Mouse (Mus musculus) left cerebral cortex, adult 11 months (tissue): ENCODE results near the gene Ednra.
"Not testable (repeated sequence)": the region's sequence is repeated elsewhere in the genome, so short reads cannot be mapped to it uniquely, and the experiment has no call there.

ENCODE experiments used
- DNase-seq: peaks from one replicate; pipeline ENCODE4 v3.0.0; 2022; ENCODE audit warnings: low spot score

Ednra gene

DNA sequence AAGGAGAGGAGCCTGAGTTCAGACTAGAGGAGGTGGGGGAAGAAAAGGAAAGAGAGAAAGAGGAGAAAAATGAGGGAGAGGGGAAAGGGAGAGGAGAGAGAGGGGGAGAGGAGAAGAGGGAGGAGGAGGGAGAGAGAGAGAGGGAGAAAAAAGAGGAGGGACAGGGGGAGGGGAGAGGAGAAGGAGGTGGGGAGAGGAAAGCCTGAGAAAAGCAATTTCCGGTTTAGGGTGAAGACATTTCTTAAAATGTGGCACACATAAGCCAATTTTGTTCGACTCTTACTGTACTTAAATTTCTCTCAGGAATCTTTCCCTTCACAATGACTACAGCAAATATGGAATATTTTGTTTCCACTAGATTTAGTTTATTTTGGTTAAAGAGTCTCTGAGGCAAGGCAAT, 5.3 kb downstream of the Ednra start:
- no peak for DNase-seq

- DNase-seq: no peak
These were observed 7.2 kb downstream of the Ednra start for GRCm38 (mm10) chr8:77717036-77717435.

DNA sequence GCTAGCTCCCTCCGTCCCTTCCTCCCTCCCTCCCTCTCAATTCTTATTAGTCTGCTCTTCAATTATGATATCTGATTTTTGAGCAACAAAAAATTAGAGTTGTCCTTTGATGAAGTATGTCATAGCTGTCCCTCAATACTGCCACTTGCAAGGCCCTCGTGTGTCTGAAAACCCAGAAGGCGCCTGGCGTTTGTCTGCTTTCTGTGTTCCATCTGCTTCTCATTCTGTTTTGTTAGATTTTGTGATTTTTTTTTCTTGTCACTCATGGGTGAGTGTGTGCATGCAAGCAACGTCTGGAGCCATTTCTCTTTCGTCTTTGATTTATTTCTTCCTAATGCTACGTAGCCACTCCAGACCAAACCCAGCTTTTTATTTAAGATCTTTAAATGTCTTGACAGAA, 9.8 kb downstream of the Ednra start:
- DNase-seq: no peak

DNA sequence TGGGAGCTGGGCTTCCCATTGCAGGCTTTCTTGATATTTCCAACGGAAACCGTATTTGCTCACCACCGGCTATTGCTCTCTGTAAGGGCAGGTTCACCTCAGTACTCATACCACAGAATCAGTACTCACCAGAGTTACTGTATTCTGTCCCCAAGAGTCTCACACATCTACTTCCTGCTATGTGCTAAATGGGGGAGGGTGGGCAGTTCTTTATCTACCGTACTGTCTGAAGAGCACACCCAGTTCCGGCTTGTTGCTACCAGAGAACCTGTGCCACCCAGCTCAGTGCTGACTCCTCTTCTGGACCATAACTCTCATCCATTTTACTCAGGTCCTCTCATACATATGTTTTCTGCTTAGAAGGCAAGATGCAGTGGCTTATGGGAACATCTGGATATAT, 10.6 kb downstream of the Ednra start:
- DNase-seq: no peak

- DNase-seq: no peak
These were observed 19.5 kb downstream of the Ednra start for GRCm38 (mm10) chr8:77704768-77705167.

DNA sequence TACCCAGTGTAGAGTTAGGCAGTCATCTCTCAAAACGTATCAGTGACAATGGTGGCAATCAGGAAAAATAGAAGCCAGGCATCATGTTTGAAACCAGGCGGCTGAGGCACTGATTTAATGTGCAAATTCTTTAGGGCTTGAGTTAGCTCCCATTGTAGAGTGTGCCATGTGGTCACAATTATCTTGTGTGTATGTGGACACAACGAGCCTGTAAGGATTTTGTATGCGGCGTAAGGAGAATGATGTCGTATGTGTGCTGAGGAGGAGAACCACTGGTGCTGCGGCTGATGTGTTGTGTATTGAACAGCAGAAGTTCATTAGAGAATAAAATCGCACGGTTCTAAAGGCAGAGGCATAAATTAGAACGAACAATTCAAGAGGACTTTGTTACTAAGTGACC, 26.2 kb downstream of the Ednra start:
- no peak for DNase-seq

DNA sequence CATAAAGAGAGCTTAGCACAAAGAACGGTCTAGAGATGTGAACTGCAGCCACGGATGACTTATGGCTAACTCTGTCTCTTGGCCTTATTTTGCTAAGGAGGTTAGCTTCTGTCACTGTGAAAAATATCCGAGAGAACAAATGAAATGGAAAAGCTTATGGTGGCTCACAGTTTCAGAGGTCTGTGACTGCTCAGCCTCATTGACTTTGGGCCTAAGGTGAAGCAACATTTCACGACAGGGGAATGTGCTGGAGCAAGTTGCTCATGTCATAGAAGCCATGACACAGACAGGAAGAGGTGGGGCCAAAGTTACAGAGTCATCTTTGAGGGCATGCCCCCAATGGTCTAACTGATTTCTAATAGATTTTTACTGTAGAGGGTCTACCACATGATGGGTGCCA, 28.1 kb downstream of the Ednra start:
- DNase-seq: no peak

GRCm38 (mm10) chr8:77695486-77696058, 28.7 kb downstream of the Ednra start:
- DNase-seq: no peak

DNA sequence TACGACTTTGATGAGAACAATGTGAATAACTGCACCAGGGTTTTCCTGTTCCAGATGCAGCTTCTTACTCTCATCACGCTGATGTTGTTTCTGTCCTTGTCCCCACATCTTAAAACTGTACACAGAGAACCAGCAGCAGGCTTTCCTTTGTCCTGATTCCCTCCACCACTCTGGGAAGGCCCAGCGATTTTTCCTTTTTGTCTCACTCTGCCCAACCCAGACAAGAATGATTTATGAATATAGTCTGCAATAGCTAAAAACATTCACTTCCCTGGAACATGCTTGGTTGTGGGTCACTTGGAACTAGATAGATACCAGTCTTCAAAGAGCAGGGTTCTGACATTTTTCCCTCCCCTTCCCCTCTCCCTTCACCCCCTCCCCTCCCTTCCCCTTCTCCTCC, 29.2 kb downstream of the Ednra start:
- no peak for DNase-seq

- no peak for DNase-seq
These were observed 29.7 kb downstream of the Ednra start for GRCm38 (mm10) chr8:77694588-77694987.

DNA sequence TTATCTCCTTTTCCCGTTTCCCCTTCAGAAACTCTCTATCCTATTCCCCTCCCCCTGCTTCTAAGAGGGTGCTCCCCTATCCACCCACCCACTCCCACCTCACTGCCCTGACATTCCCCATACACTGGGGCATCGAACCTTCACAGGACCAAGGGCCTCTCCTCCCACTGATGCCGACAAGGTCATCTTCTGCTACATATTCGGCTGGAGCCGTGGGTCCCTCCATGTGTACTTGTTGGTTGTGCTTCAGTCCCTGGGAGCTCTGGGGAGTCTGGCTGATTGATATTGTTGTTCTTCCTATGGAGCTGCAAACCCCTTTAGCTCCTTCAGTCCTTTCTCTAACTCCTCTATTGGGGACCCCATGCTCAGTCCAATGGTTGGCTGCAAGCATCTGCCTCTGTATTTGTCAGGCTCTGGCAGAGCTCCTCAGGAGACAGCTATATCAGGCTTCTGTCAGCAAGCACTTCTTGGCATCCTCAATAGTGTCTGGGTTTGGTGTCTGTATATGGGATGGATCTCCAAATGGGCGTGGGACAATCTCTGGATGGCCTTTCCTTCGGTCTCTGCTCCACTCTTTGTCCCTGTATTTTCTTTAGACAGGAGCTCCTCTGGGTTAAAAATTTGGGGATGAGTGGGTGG, 34.7 kb downstream of the Ednra start:
- DNase-seq: not testable (repeated sequence)

DNA sequence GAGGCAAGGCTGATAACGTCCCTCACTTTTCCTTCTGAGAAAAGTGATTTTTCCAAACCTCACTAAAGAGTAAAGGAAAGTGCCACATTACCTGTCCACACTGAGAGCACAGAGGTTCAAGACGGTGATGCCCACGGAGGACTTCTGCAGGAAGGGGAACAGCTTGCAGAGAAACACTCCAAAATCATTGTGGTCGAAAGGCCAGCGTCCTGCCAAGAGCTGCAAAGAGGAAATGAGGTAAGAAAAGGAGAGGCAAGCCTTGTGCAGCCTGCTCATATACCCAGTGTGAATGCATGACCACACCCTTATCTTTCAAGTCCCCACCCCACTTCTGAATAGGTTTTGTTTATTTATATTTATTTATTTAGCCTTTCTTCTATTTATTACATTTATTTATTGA, 35.3 kb downstream of the Ednra start:
- DNase-seq: no peak

GRCm38 (mm10) chr8:77684372-77684771, 39.9 kb downstream of the Ednra start:
- DNase-seq: no peak

DNA sequence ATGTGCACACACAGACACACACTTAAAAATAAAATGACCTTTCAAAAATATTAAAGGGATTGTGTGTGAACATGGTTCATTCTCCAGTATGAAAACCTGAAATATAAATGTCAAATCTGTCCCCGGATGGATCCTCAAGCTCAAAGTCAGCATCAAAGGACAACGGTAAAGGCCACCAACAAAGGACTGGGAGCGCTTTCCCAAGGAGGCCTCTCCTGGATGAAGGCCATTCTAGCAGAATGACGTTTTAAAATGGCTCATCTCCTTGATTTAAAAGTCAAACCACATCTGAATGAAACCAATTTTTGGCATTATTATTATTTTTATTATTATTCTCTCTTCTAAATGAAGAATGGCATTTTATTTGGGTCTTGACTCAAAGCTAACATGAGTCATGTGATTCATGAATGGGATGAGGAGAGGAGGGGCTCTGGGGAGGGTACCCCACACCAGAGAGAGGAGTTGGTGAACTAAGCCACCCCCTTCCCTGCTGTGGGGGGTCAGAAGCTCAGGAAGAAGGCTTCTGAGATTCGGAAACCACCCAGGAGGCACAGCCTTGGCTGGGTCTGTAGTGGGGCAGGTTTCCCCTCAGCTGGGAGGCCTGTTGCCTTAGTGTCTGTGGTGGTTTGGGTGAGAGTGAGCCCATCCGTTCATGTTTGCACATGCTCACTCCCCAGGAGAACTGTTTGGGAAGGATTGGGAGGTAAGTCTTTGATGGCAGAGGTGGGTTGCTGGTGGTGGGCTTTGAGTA, 40.7 kb downstream of the Ednra start:
- no peak for DNase-seq

DNA sequence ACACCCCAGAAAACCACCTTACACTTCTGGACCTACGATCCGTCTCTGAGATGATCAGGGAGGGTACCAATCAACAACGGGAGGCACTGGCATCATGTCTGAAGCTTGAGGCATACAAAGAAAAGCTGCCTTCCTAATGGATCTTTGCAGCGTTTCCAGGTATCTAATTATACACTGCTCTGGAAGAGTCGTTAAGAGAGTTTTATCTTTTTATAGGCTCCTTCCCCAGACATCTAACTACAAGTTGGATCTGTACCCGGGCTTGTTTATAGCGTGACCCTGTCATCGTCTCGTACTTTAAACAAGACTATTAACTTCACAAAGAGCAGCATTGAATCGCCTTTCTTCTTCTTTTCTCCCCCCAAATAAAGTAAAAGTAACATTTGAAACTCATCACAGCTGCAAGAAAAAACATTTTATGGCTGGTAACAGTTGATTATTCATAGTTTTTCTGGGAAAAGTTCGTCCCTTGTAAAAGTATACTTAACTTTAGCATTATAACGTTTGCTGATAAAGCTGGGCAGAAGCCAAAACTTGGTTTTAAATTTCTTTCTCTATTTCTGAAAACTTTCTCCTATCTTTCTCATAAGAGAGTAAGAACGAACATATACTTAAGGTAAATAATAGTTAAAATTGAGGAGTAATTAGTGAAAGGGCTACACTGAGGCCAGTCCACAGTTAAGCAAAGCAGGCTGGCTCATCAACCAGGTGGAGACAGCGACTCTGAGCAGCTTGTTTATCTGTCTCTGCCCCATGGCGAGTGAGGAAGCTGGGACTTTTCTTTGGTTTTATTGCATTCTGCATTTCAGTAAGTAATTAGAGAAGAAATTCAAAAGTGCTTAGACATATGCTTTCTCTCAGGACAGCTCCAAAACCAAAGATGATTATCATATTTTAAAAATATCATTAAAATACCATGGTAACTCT, 42.0 kb downstream of the Ednra start:
- no peak for DNase-seq

GRCm38 (mm10) chr8:77672036-77672435, 52.2 kb downstream of the Ednra start:
- DNase-seq: no peak

GRCm38 (mm10) chr8:77670612-77671363, 53.5 kb downstream of the Ednra start:
- DNase-seq: no peak

GRCm38 (mm10) chr8:77667916-77668315, 56.3 kb downstream of the Ednra start:
- no peak for DNase-seq

DNA sequence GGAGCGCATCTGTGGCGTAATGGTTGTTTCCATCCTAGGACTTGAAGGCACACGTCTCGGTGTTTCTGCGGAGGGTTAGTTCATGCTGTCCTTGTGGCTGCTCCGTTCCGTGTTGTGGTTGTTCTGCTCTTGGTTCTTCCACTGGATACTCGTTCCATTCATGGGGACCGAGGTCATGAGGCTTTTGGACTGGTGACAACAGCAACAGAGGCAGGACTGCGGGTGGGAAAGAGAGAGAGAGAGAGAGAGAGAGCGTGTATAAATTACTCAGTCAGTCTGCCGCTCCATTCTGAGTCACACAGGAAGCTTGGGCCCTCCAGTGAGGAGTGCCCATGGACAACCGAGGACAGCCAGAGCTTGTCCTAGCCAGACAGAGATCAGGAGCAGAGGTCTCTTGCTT, 59.4 kb downstream of the Ednra start:
- DNase-seq: no peak

DNA sequence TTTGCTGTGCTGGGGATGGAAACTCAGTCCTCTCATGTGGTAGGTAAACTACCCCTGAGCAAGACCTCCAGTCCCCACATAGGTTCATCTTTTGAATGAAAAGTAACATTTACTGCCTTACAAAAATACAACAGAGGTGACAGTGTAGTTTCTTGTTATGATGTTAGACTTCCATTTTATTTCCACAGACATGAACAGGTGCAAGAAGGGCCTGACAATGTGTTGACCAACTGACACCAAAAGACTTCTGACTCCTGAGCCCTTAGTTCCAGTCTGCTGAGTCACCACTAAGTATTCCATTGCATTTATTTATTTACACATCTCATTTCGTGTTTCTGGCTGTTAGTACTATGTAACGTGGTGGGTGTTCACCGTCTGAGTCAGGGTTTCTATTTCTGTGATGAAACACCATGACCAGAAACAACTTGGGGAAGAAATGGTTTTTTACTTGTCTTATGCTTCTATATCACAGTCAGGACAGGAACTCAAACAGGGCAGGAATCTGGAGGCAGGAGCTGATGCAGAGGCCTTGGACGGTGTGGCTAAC, 64.7 kb downstream of the Ednra start:
- DNase-seq: no peak

GRCm38 (mm10) chr8:77658356-77658755, 65.9 kb downstream of the Ednra start:
- DNase-seq: no peak
